Mouse (Mus musculus) limb, embryonic 12.5 days (tissue): Measurements from ENCODE around the gene Atcay. TPM values are rescaled to one million over a fixed set of nuclear protein-coding genes. Genes with fewer than 3 reads are reported as not detected.

Experiments used
- ATAC-seq: fragments of 200-750 bp; cut with Nextera tagmentation; 2 replicates; pipeline ENCODE4 v1.8.0; 2017; ENCODE audit warnings: low read depth, moderate TSS enrichment; ENCODE audit not compliant: insufficient number of reproducible peaks, insufficient read depth, low FRiP score, low TSS enrichment
- H3K27ac ChIP-seq: fragments of 300-500 bp; sonication (generic); 2 replicates; pipeline ENCODE4 v1.5.1; 2016; ENCODE audit warnings: mild to moderate bottlenecking, moderate library complexity
- H3K27me3 ChIP-seq: fragments of 300-500 bp; sonication (generic); 2 replicates; pipeline ENCODE4 v1.6.1; 2016; ENCODE audit warnings: mild to moderate bottlenecking, moderate library complexity
- H3K36me3 ChIP-seq: fragments of 300-500 bp; sonication (generic); 2 replicates; pipeline ENCODE4 v1.6.1; 2016; ENCODE audit warnings: mild to moderate bottlenecking, moderate library complexity
- H3K4me1 ChIP-seq: fragments of 300-500 bp; sonication (generic); replicated peaks from 2 replicates; pipeline ENCODE4 v1.6.1; 2016
- H3K4me2 ChIP-seq: fragments of 300-500 bp; sonication (generic); 2 replicates; pipeline ENCODE4 v1.6.1; 2016; ENCODE audit warnings: mild to moderate bottlenecking, moderate library complexity
- H3K4me3 ChIP-seq: fragments of 300-500 bp; sonication (generic); replicated peaks from 2 replicates; pipeline ENCODE4 v1.5.1; 2016; ENCODE audit warnings: mild to moderate bottlenecking
- H3K9ac ChIP-seq: fragments of 300-500 bp; sonication (generic); replicated peaks from 2 replicates; pipeline ENCODE4 v1.6.1; 2016; ENCODE audit warnings: mild to moderate bottlenecking, moderate library complexity
- H3K9me3 ChIP-seq: fragments of 300-500 bp; sonication (generic); 2 replicates; pipeline ENCODE4 v1.6.1; 2016; ENCODE audit warnings: mild to moderate bottlenecking, moderate library complexity
- WGBS: fragments of 180-500 bp; shearing (Covaris S2); methylation state at CpG from one replicate; pipeline ENCODE4 v1.1.7; 2016; 5-methylcytosine and 5-hydroxymethylcytosine counted together
- microRNA-seq: library from miRNA; unstranded; fragments of <30 nt; microRNA quantifications from one replicate; pipeline ENCODE4, GENCODE M21; 2017
- polyA plus RNA-seq: library from polyadenylated mRNA; unstranded; fragments of >200 nt; fragmentation: Nextera tagmentation; extraction: Ambion mirVana; gene quantifications from 2 replicates; pipeline ENCODE4 v1.2.1, GENCODE M21; 2016

The Atcay gene
- polyA plus RNA-seq, 1 experiment from 2014 or later: 0.43 TPM

DNA sequence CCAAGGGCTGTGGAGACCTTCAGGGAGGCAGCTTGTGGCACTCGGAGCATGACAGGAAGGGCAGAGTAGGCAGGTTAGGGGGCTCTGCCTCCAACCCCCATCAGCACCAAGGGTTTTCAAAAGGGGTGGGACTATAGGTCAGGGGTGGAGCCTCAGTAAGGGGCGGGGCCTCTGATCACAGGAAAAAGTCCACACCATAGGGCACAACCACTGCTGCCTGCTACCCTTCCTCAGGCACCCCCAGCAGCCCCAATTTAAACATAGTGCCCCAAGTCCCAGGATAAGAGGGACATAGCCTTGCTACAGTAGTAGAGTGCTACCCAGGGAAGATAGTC, 68.3 kb downstream of the Atcay start:
- H3K36me3 ChIP-seq: peaks cover 78% of the 10 kb centered on the region

DNA sequence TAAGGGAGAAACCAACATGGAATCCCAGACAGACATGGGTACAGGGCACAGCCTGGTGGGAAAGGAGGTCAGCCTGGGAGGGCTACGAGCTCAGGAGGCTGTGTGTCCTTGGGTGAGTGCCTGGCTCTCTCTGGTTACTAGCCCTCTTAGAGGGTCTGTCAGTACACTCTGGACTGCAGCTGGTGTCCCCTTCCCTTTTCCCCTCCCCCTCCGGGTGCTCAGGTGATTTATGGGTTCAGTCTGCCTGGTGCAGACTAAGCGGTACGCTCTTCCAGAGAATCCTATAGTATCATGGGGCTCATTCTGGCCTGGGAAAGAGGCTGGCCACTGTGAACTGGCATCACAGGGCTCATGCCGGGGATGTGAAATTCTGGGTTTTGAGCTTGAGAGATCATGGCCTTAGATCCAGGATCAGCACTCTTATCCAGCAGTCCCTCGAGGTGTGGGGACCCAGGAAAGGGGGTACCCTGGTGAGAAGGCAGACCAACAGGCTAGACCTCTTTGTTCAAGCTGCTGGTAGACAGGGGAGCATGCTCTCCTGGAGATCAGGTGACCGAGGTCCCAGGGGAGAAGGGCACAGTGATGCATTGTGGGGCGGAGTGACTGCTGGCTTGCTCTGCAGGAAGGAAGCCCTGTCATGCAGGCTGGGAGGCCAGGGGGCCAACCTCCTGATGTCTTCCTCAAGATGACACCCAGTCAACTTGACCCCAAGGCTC, 68.9 kb downstream of the Atcay start:
- 0 out of 2 replicates have a peak overlapping the region, but pooled peaks have one; percentile 4 for H3K4me3 ChIP-seq
- no peak overlapping the region for H3K9ac ChIP-seq
- H3K36me3 ChIP-seq: peaks cover 83% of the 10 kb centered on the region
- 65% methylated on average over 8 of the region's 8 CpGs for WGBS
- no peak for ATAC-seq
- H3K27me3 ChIP-seq: no peaks in the 10 kb centered on the region
- H3K4me2 ChIP-seq: no peak overlapping the region
- H3K4me1 ChIP-seq: peaks cover 26% of the 10 kb centered on the region
- H3K9me3 ChIP-seq: no peaks in the 10 kb centered on the region
- no peak overlapping the region for H3K27ac ChIP-seq

More for the DNA sequence above, 68.3 kb downstream of the Atcay start:
- Histone ChIP-seq H3K9me3 (no peaks in the 10 kb centered on the region), H3K9ac (no peak overlapping the region), H3K4me1 (peaks cover 29% of the 10 kb centered on the region), H3K4me2 (no peak overlapping the region), H3K4me3 (0 out of 2 replicates have a peak overlapping the region, but pooled peaks have one; percentile 4), H3K27me3 (no peaks in the 10 kb centered on the region), H3K27ac (no peak overlapping the region)
- no peak for ATAC-seq
- 80% methylated on average over 2 of the region's 2 CpGs for WGBS

- Histone ChIP-seq H3K9me3 (no peaks in the 10 kb centered on the region), H3K4me3 (no peak overlapping the region), H3K4me1 (no peaks in the 10 kb centered on the region), H3K27me3 (no peaks in the 10 kb centered on the region), H3K27ac (peak overlapping the region; percentile 50; the same call in 1 of the 2 replicates), H3K9ac (no peak overlapping the region), H3K4me2 (no peak overlapping the region), H3K36me3 (peaks cover 83% of the 10 kb centered on the region)
- no peak for ATAC-seq
- WGBS: 78% methylated on average over 6 of the region's 6 CpGs
These were observed 75.9 kb downstream of the Atcay start for GRCm38 (mm10) chr10:81154736-81155135.

Small RNA genes lying within 50 kb of the gene (microRNA-seq; reads per million reads assigned to microRNA genes)
- gene Mir3057: 8.8 reads per million, percentile 23 among the genes with 10 or more reads in this experiment

Other genes with a start within 250 kb of the Atcay start
- 6.2 and 6.4 TPM in 2 replicates for gene Gng7, start 215.9 kb downstream of the Atcay start, polyA plus RNA-seq
- 0.33 TPM in 1 of 2 replicates, not detected in the other for gene Diras1, start 205.2 kb downstream of the Atcay start, polyA plus RNA-seq
- gene Slc39a3, start 193.4 kb downstream of the Atcay start, polyA plus RNA-seq: 17.0 and 17.6 TPM in 2 replicates
- 225 and 235 TPM in 2 replicates for gene Sgta, start 170.7 kb downstream of the Atcay start, polyA plus RNA-seq
- gene Thop1, start 160.8 kb downstream of the Atcay start, polyA plus RNA-seq: 68.1 and 68.3 TPM in 2 replicates
- 0.45 and 0.61 TPM in 2 replicates for gene Creb3l3, start 132.0 kb downstream of the Atcay start, polyA plus RNA-seq
- gene Map2k2, start 124.9 kb downstream of the Atcay start, polyA plus RNA-seq: 220 and 229 TPM in 2 replicates
- gene Zbtb7a, start 95.6 kb downstream of the Atcay start, polyA plus RNA-seq: 19.0 and 19.7 TPM in 2 replicates
- gene Pias4, start 62.9 kb downstream of the Atcay start, polyA plus RNA-seq: 57.7 and 62.1 TPM in 2 replicates
- 524 and 544 TPM in 2 replicates for gene Eef2, start 54.2 kb downstream of the Atcay start, polyA plus RNA-seq
- 64.2 and 65.7 TPM in 2 replicates for gene Dapk3, start 47.8 kb downstream of the Atcay start, polyA plus RNA-seq
- gene 4930442H23Rik, start 47.0 kb downstream of the Atcay start, polyA plus RNA-seq: not detected in 2 replicates
- gene Nmrk2, start 28.8 kb downstream of the Atcay start, polyA plus RNA-seq: not detected in 2 replicates
- 9.9 and 12.1 TPM in 2 replicates for gene Zfr2, start 2.3 kb upstream of the Atcay start, polyA plus RNA-seq
- 4.2 and 4.9 TPM in 2 replicates for gene Matk, start 22.1 kb upstream of the Atcay start, polyA plus RNA-seq
- gene Mrpl54, start 36.1 kb upstream of the Atcay start, polyA plus RNA-seq: 207 and 217 TPM in 2 replicates
- gene Apba3, start 36.1 kb upstream of the Atcay start, polyA plus RNA-seq: 48.8 and 53.1 TPM in 2 replicates
- 3.2 and 3.6 TPM in 2 replicates for gene Tjp3, start 60.7 kb upstream of the Atcay start, polyA plus RNA-seq
- 63.9 and 68.5 TPM in 2 replicates for gene Pip5k1c, start 62.1 kb upstream of the Atcay start, polyA plus RNA-seq
- 57.7 and 58.7 TPM in 2 replicates for gene Cactin, start 90.3 kb upstream of the Atcay start, polyA plus RNA-seq
- 2.2 and 2.6 TPM in 2 replicates for gene Tbxa2r, start 97.9 kb upstream of the Atcay start, polyA plus RNA-seq
- 0.05 TPM in 1 of 2 replicates, not detected in the other for gene Gipc3, start 112.4 kb upstream of the Atcay start, polyA plus RNA-seq
- 122 TPM in 2 replicates for gene Hmg20b, start 119.6 kb upstream of the Atcay start, polyA plus RNA-seq
- 12.5 and 13.3 TPM in 2 replicates for gene Mfsd12, start 126.7 kb upstream of the Atcay start, polyA plus RNA-seq
- gene 4930404N11Rik, start 135.0 kb upstream of the Atcay start, polyA plus RNA-seq: 0.76 and 0.79 TPM in 2 replicates
- gene Fzr1, start 147.7 kb upstream of the Atcay start, polyA plus RNA-seq: 136 and 137 TPM in 2 replicates
- 71.9 and 74.6 TPM in 2 replicates for gene Dohh, start 153.6 kb upstream of the Atcay start, polyA plus RNA-seq
- gene Gm48551, start 153.6 kb upstream of the Atcay start, polyA plus RNA-seq: 3.3 and 3.8 TPM in 2 replicates
- gene Gm48552, start 158.2 kb upstream of the Atcay start, polyA plus RNA-seq: 1.1 and 3.1 TPM in 2 replicates
- gene Smim24, start 162.2 kb upstream of the Atcay start, polyA plus RNA-seq: 2.9 and 3.0 TPM in 2 replicates
- 30.8 and 31.1 TPM in 2 replicates for gene Nfic, start 224.8 kb upstream of the Atcay start, polyA plus RNA-seq